Mouse (Mus musculus): ENCODE measurements around the gene Mtch2.
A peak's percentile ranks its signal among the peaks of the same experiment; 100 is the strongest.

The Mtch2 gene

GRCm38 (mm10) chr2:90911668-90912067, 64.7 kb downstream of the Mtch2 start:
- DNase-seq: no peak

- DNase-seq: peak; percentile 31
Measured at GRCm38 (mm10) chr2:90913671-90914070, 66.7 kb downstream of the Mtch2 start.

- no peak for DNase-seq
Measured at GRCm38 (mm10) chr2:90915516-90915915, 68.6 kb downstream of the Mtch2 start.
